Mouse (Mus musculus) WW6 (cell line): ENCODE measurements around the gene Mrps24.
A peak's percentile ranks its signal among the peaks of the same experiment; 100 is the strongest.

Source experiments
- DNase-seq: peaks from one replicate; pipeline ENCODE4 v3.0.0-alpha.2; 2013; ENCODE audit warnings: low read depth, low spot score

Mrps24 gene

GRCm38 (mm10) chr11:5715630-5716105, at the start of gene Mrps24:
Gene Mrps24, minus strand, starts transcription at chr11:5715680.
- no peak for DNase-seq

GRCm38 (mm10) chr11:5762633-5762982, 47.1 kb upstream of the Mrps24 start:
- no peak for DNase-seq

GRCm38 (mm10) chr11:5761820-5762632, 46.5 kb upstream of the Mrps24 start, which contains the start of gene Urgcp:
Gene Urgcp, minus strand, starts transcription at chr11:5762376.
- DNase-seq: peak; percentile 94

- no peak for DNase-seq
These were observed 38.3 kb upstream of the Mrps24 start for GRCm38 (mm10) chr11:5753755-5754154.

GRCm38 (mm10) chr11:5744951-5745350, 29.5 kb upstream of the Mrps24 start:
- DNase-seq: no peak

- no peak for DNase-seq
These were observed 26.6 kb upstream of the Mrps24 start for GRCm38 (mm10) chr11:5742106-5742505.

- DNase-seq: peak; percentile 42
These were observed 25.6 kb upstream of the Mrps24 start for GRCm38 (mm10) chr11:5740965-5741627.

- DNase-seq: no peak
These were observed 25.1 kb upstream of the Mrps24 start for GRCm38 (mm10) chr11:5740599-5740964.

- DNase-seq: no peak
These were observed 24.4 kb upstream of the Mrps24 start for GRCm38 (mm10) chr11:5739846-5740245.

- DNase-seq: no peak
These were observed 23.6 kb upstream of the Mrps24 start for GRCm38 (mm10) chr11:5738888-5739632.

- no peak for DNase-seq
These were observed 21.7 kb upstream of the Mrps24 start for GRCm38 (mm10) chr11:5737137-5737536.

GRCm38 (mm10) chr11:5734323-5734722, 18.8 kb upstream of the Mrps24 start:
- no peak for DNase-seq

GRCm38 (mm10) chr11:5732401-5732800, 16.9 kb upstream of the Mrps24 start:
- no peak for DNase-seq

- DNase-seq: no peak
These were observed 14.1 kb upstream of the Mrps24 start for GRCm38 (mm10) chr11:5729582-5729981.

GRCm38 (mm10) chr11:5718611-5719354, 3.3 kb upstream of the Mrps24 start:
- DNase-seq: no peak

- no peak for DNase-seq
These were observed 1.6 kb upstream of the Mrps24 start for GRCm38 (mm10) chr11:5716938-5717705.

- no peak for DNase-seq
These were observed 766 bp upstream of the Mrps24 start for GRCm38 (mm10) chr11:5716246-5716645.

GRCm38 (mm10) chr11:5715179-5715578, 301 bp downstream of the Mrps24 start:
- no peak for DNase-seq

GRCm38 (mm10) chr11:5707530-5708353, 7.7 kb downstream of the Mrps24 start:
- DNase-seq: peak; percentile 87
